Mouse (Mus musculus) right cerebral cortex, postnatal 25 days (tissue): Measurements from ENCODE around the gene 9930104L06Rik.
"Not testable (repeated sequence)": the region's sequence is repeated elsewhere in the genome, so short reads cannot be mapped to it uniquely, and the experiment has no call there.

Experiments
- DNase-seq: peaks from one replicate; pipeline ENCODE4 v3.0.0; 2022

The 9930104L06Rik gene

DNA sequence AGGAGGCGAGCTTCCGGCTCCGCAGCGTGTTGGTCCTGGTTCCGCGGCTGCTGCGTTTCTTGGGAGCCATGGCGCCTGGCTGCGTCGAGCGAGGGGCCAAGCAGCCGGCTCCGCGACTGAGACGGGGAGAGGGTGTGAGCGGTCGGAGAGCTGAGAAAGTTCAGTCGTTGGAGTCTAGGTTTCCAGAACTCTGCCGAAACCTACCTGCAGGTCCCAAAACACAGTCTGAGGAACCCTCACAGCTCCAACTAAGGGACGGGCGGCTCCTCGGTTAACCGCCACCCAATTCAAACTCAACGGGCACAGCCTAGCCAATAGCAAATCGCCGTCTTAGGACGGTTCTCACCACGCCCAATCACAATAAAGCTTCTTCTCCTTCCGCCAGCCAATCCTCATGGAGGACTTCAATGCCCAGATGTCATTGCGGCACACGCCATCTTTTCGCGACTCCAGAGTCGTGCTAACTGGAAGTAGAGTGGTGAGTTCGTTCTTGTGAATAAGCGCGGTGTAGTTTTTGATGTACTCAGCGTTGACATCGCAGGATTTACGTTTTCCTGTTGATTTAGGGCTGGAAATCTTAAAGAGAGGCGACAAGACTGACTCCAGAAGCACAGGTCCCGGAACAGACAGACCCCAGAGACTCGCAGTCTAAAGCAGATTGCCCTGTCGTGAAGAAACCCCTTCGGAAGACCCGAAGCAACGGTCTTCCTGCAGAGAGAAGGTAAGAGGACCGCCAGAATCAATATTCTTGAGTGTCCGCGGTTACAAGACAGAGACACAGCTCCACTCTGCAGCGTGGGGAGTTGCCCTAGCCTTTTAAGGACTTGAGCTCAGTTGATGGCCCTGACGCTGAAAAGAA is at the start of gene 9930104L06Rik:
TSS of gene 9930104L06Rik (plus strand) at position 436 of the 859 bp plus-strand sequence.
- peak; percentile 95 for DNase-seq

DNA sequence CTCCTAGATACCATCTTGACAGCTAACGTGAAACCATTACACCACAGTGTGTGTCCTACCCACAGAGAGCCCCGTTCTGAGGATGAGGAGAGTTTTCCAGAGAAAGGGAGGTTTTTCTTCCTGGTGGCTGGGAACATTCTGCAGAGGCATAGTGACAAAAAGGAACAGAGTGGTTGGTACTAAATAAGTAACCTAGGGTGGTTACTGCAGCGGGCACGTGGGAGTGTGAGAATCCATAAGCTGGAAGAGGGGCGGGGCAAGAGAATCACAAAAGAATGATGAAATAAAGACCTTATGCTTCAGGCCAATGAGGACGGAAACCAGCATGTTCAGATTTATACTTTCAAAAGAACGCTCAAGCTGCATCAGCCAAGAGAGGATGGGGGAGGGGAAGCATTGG is 48.1 kb upstream of the 9930104L06Rik start:
- no peak for DNase-seq

DNA sequence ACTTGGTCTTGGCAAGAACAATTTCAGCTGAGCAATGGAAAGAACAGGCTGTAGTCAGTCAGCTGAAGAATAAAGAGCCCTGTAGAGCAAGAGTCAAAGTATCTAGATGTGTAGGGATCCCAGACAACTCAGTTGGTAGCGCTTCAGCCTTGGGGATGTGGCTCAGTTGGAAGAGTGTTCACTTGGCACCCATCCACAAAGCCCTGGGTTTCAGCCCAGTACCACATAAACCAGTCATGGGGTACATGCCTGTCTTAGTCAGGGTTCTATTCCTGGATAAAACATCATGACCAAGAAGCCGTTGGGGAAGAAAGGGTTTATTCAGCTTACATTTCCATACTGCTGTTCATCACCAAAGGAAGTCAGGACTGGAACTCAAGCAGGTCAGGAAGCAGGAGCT is 46.9 kb upstream of the 9930104L06Rik start:
- no peak for DNase-seq

DNA sequence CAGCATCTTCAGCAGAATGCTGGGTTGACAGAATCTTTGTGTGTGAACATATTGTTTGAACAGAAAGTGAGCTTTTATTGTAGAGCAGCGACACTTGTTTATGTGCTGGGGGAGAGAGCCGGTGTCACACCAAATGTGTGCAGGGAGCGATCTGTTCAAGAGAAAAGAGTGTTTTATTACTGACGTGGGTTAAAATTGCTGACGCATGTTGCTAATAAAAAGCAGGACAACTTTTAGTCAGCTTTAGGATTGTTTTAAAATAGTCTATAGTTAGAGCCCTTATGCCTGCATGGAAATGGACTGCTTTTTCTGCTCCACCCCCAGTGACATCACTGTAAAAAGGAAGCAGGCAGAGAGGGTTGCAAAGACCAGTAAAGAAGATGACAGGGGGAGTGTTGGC is 46.0 kb upstream of the 9930104L06Rik start:
- DNase-seq = no peak

DNA sequence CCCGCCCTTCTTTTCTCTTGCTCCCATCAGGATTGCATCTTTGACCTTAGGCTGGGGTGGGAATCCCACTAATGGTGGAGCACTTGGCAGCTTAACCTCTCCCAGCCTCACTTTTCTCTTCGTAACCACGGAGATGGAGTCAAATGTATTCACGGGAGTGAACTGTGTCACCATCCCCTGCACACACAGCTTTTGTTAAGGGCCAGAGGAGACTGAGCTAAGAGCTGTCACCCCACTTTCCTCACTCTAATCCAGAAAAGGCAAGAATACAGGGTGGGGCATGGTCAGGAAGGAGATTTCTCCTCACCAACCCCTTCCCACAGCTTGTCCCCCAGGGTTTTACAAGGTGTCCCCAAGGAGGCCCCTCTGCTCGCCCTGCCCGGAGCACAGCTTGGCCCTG is 43.1 kb upstream of the 9930104L06Rik start:
- DNase-seq = no peak

DNA sequence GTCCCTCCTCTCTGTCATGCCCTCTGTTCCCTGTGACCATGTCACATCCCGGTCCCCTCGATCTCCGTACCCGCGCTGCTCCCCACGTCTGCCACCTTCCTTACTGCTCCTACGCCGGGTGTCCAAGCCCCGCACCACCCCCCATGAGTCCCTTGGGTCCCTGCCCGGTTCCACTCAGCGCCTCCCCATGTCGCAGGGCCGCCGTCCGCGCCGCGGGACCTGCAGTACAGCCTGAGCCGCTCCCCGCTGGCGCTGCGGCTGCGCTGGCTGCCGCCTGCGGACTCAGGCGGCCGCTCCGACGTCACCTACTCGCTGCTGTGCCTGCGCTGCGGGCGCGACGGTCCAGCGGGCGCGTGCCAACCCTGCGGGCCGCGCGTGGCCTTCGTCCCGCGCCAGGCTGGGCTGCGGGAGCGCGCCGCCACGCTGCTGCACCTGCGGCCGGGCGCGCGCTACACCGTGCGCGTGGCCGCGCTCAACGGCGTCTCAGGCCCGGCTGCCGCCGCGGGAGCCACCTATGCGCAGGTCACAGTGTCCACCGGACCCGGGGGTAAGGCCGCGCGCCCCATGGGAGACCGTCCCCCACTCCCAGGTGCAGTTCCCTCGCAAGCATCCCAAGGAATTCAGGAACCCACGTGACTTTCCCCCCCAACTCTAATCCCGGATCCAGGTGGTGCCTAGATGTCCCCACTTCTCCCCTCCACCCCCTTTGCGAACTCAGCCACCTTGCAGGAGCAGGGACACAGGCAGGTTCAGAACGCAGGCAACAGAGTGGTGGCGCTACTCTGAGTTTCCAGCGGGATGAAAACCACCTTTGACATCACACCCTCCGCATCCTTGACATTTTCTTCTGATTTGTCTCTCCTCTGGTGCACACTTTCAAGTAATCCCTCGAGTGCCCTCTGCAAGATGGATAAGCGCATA is 42.1 kb upstream of the 9930104L06Rik start:
- DNase-seq = peak; percentile 86

DNA sequence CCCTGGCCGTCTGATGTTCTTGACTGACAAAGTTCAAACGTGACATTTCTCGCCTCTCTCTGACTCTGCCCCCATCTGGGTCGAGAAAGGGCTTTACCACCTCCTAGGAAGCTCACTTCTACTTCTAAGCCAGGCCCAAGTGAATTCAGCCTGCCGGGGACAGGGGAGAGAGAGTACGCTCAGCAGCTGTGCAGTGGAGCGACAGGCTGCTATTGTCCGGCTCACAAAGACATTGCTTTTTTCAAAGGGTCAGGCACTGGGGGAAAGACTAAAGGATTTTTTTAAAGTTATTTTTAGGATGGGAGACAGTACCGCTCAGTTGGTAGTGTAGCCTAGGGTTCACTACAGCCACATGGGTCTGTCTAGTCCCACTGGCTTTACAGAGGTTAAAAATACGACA is 38.4 kb upstream of the 9930104L06Rik start:
- no peak for DNase-seq

DNA sequence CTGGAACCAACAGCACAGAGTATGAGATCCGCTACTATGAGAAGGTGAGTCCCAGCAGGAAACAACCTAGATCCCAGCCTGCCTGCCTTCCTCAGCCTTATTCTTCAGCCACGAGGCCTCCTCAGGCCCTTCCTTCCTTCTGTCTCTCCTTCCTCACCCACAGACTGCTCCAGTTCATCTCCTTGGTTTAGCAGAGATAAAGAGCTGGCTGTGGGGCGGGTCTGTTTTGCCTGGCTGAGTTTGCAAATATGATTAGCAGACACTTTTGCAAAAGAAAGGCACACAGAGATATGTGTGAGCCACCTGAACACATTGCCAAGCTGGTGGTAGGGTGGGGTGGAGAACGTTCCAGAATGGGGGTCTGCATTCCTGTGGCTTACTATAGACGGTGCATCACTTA is 36.9 kb upstream of the 9930104L06Rik start:
- DNase-seq = no peak

DNA sequence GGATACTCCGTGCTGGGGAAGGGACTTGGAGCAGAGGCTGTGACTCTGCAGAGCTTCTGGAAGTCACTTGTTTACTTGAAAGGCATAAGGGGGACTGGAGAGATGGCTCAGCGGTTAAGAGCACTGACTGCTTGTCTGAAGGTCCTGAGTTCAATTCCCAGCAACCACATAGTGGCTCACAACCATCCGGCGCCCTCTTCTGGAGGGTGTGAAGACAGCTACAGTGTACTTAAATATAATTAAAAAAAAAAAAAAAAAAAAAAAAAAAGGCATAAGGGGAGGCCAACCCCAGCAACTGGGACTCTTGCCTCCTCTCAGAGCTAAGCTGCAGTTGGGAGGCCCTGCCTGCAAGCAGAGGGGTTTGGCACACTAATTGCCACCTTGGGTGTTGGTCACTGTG is 31.4 kb upstream of the 9930104L06Rik start:
- no peak for DNase-seq

DNA sequence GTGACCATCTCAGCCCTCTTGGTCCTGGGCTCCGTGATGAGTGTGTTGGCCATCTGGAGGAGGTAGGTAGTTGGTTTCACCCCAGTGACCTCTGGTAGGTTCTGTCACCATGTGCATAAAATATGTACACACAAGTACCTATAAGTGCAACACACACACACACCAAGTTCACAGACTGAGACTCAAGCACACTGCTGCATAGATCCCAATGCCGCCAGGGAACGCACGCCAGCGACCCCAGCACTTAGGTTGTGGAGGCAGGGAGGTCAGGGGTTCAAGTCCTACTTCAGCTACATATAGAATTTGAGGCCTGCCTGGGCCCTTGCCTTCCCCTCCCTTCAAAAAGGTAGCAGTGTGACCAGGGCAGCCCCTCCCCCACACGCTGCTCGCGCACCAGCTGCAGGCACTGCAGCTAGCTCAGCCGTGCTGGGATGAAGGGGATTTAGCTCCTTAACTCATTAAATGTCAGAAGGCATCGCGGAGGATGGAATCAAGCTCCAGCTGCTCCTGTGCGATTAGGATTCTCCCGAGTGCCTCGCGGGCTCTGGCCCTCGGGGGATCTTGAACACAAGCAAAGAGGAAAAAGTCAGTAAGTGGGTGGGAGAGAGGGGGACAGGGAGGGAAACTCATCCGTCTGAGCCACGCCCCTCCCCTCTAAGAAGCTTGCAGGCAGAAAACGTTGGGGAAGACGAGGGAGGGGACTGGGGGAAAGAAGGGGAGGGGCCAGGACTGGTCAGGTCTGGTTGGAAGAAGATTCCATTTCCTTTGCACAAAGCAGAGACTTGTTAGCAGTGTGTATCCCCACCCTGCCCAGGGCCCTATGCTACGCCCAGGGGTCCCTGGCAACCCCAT is 30.7 kb upstream of the 9930104L06Rik start:
- DNase-seq = no peak

DNA sequence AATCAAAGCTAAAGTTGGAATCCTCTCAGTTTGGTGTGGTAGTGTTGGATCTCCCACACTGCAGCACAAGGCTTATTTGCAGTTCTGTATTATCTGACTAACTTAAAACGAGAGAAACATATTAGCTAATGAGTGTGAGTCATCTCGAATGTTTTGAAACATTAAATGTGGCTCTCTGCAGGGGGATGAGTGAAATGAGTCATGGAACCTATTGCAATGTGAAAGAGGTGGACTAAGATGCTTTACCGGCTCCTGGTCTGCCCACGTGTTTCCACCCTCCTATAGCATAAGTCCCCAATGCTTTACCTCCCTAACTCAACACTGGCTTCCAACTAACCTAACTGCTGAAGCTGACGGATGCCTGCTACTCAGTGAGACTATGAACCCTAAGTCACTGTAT is 8.7 kb upstream of the 9930104L06Rik start:
- no peak for DNase-seq

DNA sequence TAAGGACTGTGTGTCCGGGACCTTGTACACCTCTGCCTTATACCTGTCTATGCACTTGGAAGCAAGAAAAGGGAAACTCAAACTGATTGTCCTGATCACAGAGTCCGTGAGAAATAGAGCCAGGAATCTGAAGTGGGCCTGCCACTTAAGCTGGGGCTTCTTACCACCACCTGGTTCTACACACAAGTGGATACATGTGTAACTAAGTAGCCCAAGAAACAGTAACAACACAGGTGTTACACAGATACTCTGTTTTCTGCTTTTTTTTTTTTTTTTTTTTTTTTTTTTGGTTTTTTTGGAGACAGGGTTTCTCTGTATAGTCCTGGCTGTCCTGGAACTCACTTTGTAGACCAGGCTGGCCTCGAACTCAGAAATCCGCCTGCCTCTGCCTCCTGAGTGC is 2.4 kb downstream of the 9930104L06Rik start, which contains the start of gene Cdca8:
TSS of gene Cdca8 (minus strand) at position 101 of the 400 bp plus-strand sequence.
- DNase-seq = not testable (repeated sequence)

DNA sequence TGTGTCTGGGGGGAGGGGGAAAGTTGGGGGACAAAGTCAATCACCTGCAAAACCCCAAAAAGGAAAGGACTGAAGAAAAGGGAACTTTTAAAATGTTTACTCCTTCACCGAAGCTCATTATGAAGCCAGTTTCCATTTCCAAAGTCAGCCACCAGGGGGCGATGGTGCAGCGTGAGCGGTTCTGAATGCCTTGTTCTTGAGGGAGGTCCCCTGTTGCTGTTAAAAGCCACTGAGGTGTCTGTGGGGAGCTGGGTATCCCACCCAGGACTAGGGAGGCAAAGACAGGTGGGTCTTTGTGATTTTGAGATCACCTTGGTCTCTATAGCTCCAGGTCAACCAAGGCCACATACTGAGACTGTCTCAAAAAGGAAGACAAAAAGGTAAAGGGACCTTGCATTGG is 6.2 kb downstream of the 9930104L06Rik start:
- peak; percentile 70 for DNase-seq

DNA sequence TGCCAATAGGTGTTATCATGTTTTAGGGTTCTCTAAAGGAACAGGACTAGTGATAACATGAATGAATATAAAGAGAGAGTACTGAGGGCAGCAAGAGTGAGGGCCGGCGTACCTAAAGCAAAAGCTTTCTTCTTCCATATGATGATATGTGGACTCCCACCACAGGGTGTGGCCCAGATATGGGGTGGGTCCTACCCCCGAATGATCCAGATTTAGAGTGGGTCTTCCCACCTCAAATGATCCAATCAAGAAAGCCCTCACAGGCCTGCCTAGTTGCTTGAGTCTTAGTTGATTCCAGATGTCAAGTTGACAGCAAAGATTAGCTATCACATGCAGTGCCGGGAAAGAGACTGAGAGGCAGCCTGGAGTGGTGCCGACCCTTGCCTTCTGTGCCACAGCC is 6.9 kb downstream of the 9930104L06Rik start:
- no peak for DNase-seq

DNA sequence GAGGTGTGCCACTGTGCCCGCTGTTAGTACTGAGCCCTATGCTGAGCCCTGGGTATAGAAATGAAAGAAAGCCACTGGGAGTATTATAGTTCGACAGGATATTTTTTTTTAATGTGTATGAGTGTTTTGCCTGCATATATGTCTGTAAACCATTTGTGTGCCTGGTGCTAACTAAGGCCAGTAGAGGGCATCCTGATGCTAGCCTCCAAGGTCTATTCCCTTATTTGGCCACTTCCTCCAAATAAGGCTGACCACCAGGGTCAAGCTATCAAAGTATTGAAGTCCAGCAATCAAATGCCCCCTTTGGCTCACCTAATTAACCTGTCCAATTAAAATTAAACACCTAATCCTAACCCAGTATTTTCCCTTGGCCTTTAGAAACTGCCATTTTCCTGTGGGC is 8.1 kb downstream of the 9930104L06Rik start:
- DNase-seq = no peak

DNA sequence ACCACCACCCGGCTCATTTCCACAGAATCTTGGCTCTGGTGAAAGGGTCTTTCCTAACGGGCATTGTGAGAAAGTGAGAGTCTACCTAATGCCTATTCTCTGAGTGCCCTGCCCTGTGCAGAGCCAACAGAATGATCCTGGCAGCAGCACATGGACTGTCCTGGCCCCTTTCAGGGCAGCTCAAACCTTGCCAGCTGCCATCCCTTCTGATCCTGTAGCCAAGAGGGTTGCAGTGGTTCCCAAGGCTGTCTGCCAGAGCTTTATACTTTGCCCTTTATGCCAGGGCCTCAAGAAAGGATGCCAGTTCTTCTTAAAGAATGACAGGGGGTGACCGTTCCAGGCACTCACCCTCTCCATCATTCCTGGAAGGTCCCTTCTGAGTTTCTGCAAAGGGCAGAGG is 12.6 kb downstream of the 9930104L06Rik start:
- DNase-seq = no peak

DNA sequence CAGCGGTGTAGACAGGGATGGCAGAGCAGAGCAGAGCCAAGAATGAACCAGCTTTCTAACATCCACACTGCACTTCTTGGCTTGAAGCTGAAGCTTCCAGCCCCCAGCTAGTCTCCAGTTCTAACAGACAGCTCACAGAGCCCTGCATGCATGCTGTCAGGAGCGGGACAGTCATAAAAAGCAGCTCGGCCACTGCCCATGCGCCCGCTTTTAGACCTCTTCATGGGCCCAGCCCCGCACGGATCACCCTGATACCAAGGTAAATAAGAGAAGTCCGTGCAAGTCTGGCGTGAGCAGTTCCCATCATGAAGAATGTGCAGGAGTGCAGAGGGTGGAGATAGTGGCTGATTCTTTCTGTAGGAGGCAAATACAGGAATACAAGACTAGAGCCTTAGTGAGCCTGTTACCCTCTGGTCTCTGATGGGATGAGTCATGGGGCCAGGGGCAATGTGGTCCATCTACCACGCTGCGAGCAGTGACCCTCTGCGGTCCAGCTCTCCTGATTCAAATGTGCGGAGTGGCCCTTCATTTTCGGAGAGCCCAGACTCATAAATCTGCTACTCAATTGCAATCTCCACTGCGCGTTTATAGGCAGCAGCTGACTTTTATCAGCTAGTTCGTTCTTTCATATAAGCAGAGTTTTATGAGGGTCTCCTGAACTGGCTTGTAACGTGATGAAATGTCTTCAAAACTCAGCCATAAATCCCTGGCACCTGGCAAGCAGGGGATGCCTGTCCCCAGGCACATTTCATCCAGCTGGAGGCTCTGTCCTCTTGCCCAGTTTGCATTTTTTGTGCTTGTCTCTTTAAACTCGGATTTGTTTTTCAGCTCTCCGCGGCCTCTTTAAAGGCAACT is 13.6 kb downstream of the 9930104L06Rik start:
- DNase-seq = no peak

DNA sequence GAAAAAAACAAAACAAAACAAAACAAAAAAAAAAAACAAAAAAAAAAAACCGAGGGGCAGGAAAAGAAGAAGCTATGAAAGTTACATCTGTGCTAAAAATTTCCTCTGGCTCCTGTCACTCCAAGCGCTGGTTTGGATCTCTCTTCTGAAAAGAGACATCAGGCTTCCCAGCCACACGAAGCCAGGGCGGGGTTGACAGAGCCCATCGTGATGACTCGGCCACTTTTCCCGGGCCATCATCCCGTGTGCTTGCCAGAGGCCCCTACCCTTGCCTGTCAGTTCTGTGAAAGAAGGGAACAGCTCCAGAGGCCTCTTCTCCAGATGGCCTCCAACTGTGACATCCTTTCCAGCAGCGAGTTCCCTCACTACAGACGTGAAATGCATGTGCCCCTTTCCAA is 14.2 kb downstream of the 9930104L06Rik start:
- DNase-seq = no peak

DNA sequence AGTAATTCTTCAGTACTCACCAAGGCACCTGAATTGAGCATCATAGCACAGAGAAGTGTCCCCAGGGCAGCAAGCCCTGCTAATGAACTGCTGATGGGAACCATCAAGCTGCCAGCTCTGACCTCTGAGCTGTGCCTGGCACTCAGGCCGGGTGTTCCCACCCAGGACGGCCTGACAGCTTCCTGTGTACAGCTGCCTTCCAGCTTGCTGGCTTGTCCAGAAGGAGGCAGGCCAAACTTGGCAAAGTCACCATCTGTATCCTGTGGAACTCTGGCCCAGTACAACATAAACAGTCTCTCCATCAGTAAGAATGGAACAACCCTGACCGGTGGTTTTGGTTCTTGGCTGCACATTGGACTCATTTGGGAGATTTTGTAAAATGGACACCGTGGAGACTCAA is 16.7 kb downstream of the 9930104L06Rik start:
- no peak for DNase-seq

DNA sequence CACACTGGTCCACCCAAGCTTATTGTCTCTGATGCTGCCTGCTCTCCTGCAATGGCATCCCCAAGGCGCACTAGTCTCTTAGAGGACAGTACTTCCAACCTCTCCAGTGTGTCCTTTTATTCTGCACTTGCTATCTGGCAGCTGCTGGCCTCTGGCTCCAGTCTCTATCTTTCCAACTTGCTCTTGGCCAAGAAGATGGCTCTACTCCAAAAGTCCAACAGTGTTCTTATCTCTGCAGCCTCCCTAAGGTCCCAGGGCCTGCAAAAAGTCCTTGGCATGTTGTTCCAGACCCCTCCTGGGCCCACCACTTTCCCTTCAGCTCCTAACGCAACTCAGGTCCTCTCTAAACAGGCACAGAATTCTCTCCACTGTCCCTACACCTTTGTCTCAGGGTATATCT is 20.4 kb downstream of the 9930104L06Rik start:
- DNase-seq = no peak

DNA sequence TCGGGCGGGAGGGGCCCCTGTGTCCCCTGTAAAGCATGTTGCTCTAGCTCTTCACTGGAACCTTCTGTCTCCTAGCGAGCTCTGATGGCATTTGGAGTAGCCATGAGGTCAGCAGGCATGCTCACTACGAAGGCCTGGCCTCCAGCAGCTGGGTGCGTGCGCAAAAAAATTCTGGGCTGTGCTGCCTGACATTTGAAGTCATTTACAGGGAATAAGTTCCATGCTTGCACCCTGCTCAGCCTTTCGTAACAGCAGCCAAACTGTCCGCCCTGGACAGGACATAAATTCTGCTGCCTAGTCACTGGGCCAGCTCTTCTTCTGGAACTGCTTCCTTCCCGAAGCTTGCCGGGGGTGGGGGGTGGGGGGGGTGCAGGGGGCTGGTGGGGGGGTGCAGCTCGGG is 22.2 kb downstream of the 9930104L06Rik start:
- DNase-seq = no peak

DNA sequence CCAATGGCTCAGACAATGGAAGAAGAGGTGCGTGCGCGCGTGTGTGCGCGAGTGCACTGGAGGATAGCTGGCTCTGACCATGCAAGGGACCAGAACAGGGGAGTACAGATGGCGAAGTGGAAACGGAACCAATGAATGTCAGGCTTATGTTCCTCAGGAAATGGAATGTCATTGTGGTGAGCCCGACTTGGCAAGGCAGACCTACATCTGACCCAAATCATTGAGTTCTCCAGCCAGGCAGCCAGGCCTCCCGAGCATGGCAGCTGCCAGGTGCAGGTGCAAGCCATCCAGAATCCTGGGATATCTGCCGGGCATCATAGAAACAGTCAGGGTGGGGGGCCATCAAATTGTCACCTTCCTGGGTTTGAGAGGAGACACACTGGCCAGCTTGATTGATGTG is 24.1 kb downstream of the 9930104L06Rik start:
- DNase-seq = no peak
